Mouse (Mus musculus) stomach, postnatal 0 days (tissue): ENCODE measurements around the gene Mcm8. TPM values are rescaled to one million over a fixed set of nuclear protein-coding genes. Genes with fewer than 3 reads are reported as not detected.

Experiments
- ATAC-seq: fragments of 200-750 bp; cut with Nextera tagmentation; 2 replicates; pipeline ENCODE4 v1.8.0; 2017; ENCODE audit not compliant: low FRiP score, low TSS enrichment
- DNase-seq: peaks from one replicate; pipeline ENCODE4 v3.0.0-alpha.2; 2016; ENCODE audit warnings: low spot score
- H3K27ac ChIP-seq: fragments of 300-500 bp; sonication (generic); replicated peaks from 2 replicates; pipeline ENCODE4 v1.5.1; 2014; ENCODE audit warnings: mild to moderate bottlenecking, control low read depth
- H3K27me3 ChIP-seq: fragments of 300-500 bp; sonication (generic); 2 replicates; pipeline ENCODE4 v1.6.1; 2014; ENCODE audit warnings: low read length; ENCODE audit not compliant: control insufficient read depth, insufficient read depth
- H3K36me3 ChIP-seq: fragments of 300-500 bp; sonication (generic); 2 replicates; pipeline ENCODE4 v1.6.1; 2014; ENCODE audit warnings: low read length, mixed read lengths; ENCODE audit not compliant: control insufficient read depth, insufficient read depth
- H3K4me1 ChIP-seq: fragments of 300-500 bp; sonication (generic); replicated peaks from 2 replicates; pipeline ENCODE4 v1.6.1; 2014; ENCODE audit warnings: antibody characterized with exemption; ENCODE audit not compliant: control insufficient read depth, insufficient read depth
- H3K4me2 ChIP-seq: fragments of 300-500 bp; sonication (generic); replicated peaks from 2 replicates; pipeline ENCODE4 v1.6.1; 2014; ENCODE audit warnings: low read depth, mild to moderate bottlenecking, control low read depth, moderate library complexity
- H3K4me3 ChIP-seq: fragments of 300-500 bp; sonication (generic); 2 replicates; pipeline ENCODE4 v1.5.1; 2014; ENCODE audit warnings: low read depth, low read length, control low read depth
- H3K9ac ChIP-seq: fragments of 300-500 bp; sonication (generic); 2 replicates; pipeline ENCODE4 v1.6.1; 2014; ENCODE audit warnings: mild to moderate bottlenecking, low read length, control low read depth, mixed read lengths
- H3K9me3 ChIP-seq: fragments of 300-500 bp; sonication (generic); 2 replicates; pipeline ENCODE4 v1.6.1; 2016; ENCODE audit warnings: low read length; ENCODE audit not compliant: control insufficient read depth
- CTCF ChIP-seq: IDR thresholded peaks from 2 replicates; pipeline ENCODE4 v1.5.1; 2016; ENCODE audit warnings: antibody characterized with exemption, low read depth, mild to moderate bottlenecking, moderate library complexity
- EP300 ChIP-seq: optimal IDR thresholded peaks from 2 replicates; pipeline ENCODE3; 2016; ENCODE audit warnings: antibody characterized with exemption
- WGBS: fragments of 180-500 bp; shearing (Covaris S2); extraction: QIAGEN DNeasy Blood & Tissue Kit; methylation state at CpG from one replicate; pipeline ENCODE4 v1.1.7; 2014; 5-methylcytosine and 5-hydroxymethylcytosine counted together
- polyA plus RNA-seq: library from polyadenylated mRNA; unstranded; fragments of >200 nt; fragmentation: Nextera tagmentation; extraction: Ambion mirVana; gene quantifications from 2 replicates; pipeline ENCODE4 v1.2.1, GENCODE M21; 2015

The Mcm8 gene
- polyA plus RNA-seq, 1 experiment from 2014 or later: 3.5 TPM

- 86% methylated on average over 7 of the region's 7 CpGs for WGBS
- no peak overlapping the region for H3K4me3 ChIP-seq
- TF ChIP-seq EP300 (no peak), CTCF (no peak)
- ATAC-seq: no peak
- 0 out of 2 replicates have a peak, but pooled peaks cover 3% of the 10 kb centered on the region for H3K27me3 ChIP-seq
- H3K27ac ChIP-seq: no peak overlapping the region
- no peak for DNase-seq
- H3K4me2 ChIP-seq: no peak overlapping the region
- H3K9me3 ChIP-seq: no peaks in the 10 kb centered on the region
- no peaks in the 10 kb centered on the region for H3K4me1 ChIP-seq
- H3K36me3 ChIP-seq: no peaks in the 10 kb centered on the region
- H3K9ac ChIP-seq: no peak overlapping the region
Observed at GRCm38 (mm10) chr2:132885312-132885711, 69.4 kb downstream of the Mcm8 start.

Other genes with a start within 250 kb of the Mcm8 start
- 29.7 and 29.9 TPM in 2 replicates for gene Gpcpd1, start 228.4 kb upstream of the Mcm8 start, polyA plus RNA-seq
- 9.8 and 10.5 TPM in 2 replicates for gene Shld1, start 129.2 kb upstream of the Mcm8 start, polyA plus RNA-seq
- 9.3 and 9.5 TPM in 2 replicates for gene Chgb, start 34.9 kb upstream of the Mcm8 start, polyA plus RNA-seq
- gene Trmt6, start 86 bp upstream of the Mcm8 start, polyA plus RNA-seq: 26.8 and 37.5 TPM in 2 replicates
- gene Crls1, start 30.5 kb downstream of the Mcm8 start, polyA plus RNA-seq: 24.3 and 27.8 TPM in 2 replicates
- 5.9 and 8.5 TPM in 2 replicates for gene Lrrn4, start 64.8 kb downstream of the Mcm8 start, polyA plus RNA-seq
- 56.4 and 62.8 TPM in 2 replicates for gene Fermt1, start 129.8 kb downstream of the Mcm8 start, polyA plus RNA-seq